Mouse (Mus musculus): ENCODE measurements around the gene Traf7.

Traf7 gene

DNA sequence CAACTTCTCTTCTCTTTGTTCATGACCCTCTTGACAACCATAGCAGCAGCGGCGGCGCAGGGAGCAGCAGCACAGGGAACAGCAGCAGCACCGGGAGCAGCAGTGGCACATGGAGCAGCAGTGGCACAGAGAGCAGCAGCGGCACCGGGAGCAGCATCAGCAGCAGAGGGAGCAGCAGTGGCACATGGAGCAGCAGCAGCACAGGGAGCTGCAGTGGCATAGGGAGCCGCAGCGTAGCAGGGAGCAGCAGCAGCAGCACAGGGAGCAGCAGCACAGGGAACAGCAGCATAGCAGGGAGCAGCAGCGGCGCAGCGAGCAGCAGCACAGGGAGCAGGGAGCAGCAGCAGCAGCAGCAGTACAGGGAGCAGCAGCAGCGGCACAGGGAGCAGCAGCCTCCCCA, 16.9 kb upstream of the Traf7 start:
- DNase-seq, result no peak

- no peak for DNase-seq
Measured at GRCm38 (mm10) chr17:24540375-24540774, 12.6 kb upstream of the Traf7 start.

GRCm38 (mm10) chr17:24538950-24539349, 11.2 kb upstream of the Traf7 start:
- DNase-seq, result peak; percentile 63

GRCm38 (mm10) chr17:24537536-24537935, 9.8 kb upstream of the Traf7 start:
- no peak for DNase-seq

DNA sequence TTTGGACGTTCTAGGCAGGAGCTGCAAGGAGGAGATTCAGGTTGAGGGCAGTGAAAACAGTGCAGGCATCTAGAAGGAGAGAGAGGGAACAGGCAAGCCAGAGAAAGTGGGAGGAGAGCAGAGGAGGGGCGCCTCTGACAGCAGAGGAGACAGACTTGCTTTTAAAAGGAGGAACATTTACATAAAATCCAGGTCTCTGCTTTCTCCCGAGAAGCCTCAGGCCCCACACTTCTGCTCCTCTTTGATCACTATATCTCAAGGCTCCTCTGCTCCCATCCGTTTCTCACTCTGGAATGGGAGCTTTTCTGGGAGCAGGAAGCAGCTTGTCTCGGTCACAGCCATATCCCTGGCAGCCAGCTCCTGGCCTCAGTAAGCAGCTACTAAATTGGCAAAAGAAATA, 7.6 kb upstream of the Traf7 start:
- no peak for DNase-seq

DNA sequence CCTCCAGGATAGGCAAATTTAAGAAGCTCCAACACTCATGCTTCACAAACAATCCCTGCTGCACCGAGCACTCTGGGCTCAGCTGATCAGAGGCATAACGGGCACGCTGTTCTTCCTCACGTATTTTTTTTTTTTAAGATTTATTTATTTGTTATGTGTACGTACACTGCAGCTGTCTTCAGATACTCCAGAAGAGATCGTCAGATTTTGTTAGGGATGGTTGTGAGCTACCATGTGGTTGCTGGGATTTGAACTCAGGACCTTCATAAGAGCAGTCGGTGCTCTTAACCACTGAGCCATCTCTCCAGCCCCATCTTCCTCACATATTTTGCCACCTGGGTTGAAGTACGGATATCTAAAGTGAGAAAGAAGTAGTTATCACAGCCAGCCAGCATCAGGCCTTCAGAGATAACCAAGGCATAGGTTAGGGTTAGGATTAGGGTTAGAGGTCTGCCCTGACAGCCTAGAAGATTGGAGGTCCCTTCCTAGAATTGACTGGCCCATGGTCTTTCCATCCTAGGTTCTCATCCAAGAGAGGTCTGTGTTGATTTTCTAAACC, 6.5 kb upstream of the Traf7 start, which contains the start of gene Rab26:
TSS of gene Rab26 (minus strand) at position 51 of the 559 bp plus-strand sequence.
- no peak for DNase-seq

DNA sequence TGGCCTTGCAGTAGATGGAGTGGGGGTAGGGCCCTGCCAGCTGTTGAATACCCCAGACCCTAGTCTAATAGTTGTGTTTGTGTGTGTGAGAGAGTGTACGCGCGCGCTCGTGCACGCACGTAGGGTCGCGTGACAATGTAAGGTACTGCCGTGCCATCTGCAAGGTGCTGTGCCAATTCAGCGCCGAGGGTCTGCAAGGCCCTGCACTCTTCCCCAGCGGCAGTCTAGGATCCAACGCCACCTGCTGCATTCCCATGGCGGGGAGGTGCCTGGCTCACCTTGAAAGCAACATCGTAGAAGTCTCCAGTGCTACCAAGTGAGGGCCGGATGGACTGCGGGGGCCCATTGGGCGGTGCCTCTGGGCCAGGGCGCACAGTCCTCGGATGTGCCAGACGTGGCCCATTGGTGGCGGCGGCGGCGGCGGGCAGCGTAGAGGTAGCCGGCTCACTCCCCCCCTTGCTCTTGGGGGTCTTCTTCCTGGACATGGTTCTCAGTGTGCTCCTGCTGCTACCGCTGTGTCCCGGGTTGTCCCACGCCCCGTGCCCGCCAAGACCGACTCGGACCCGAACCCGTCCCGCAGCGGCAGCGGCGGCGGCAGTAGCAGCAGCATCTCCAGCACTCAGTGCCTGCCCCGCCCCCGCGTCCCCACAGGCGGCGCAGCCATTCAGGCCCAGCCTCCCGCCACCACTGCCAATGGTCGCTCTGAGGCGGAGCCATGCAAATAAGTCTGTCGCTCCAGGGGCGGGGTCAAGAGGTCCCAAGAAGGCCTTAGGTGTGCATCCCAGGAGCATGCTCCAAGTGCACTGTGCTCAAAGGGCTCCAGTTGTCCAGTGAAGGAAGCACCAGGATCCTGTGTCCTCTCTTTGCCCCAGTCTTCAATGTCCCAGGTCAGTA, 5.6 kb upstream of the Traf7 start:
- DNase-seq, result peak; percentile 74

DNA sequence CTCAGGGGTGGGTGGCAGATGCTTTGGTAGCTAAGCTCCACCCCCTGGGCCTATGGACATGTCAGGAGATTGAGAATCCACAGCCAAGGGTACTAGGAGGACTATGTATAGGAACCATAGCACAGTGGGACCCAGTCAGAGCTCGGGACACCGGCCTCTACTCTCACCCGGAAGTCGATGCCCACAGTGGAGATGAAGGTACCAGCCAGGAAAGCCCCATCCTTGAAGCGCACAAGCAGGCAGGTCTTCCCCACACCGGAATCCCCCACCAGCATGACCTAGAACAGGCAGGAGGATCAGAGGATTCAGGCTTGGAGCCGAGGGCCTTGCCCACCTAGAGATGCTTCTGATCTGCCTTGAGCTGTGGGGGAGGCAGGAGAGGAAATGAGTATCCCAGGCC, 4.3 kb upstream of the Traf7 start:
- DNase-seq, result no peak

GRCm38 (mm10) chr17:24531064-24531463, 3.3 kb upstream of the Traf7 start:
- no peak for DNase-seq

DNA sequence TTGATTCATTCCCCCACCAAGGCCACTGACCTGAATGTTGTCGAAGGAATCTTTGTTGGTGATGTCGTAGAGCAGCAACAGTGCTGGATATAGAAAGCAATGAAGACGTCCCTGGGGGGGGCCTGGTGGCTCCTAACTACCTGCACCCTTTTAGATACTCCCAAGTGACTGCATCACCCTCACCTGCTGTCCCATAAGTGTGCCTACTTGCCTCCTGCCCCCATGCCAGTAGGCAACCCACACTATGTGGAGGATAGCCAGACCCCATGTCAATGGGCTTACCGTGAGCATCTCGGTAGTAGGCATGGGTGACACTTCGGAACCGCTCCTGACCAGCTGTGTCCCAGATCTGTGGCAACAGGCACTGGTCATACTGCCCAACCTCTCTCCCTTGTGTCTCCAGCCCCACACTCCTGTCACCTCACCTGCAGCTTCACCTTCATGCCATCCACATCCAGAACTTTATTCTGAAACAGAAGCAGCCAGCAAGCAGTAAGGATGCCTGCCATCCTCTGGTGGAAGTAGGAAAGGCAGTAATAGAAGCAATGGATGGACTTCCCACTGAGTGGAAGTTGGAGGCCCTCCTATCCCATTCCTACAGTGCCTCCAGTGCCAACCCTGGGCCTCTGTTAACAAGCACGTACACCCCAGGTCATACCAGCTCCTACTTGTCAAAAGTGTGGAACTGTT, 2.8 kb upstream of the Traf7 start:
- DNase-seq, result no peak

DNA sequence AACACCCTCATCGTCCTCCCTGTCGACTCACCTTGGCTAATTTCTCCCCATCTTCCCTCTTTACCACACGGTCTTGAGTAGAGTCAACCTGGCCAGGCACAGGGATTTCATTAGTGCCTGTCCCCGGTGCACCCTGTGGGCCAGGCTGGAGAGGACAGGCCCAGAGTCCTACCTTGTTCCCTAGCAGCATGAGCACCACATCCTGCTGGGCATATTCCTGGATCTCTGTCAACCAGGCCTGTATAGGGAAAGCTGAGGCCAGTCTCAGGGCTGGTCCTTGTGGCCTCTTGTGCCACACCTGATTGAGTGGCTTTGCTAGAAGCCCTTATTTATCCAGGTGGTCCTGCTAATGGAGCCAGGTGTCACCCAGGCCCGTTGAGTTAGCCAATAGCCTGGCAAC, 2.1 kb upstream of the Traf7 start:
- no peak for DNase-seq

DNA sequence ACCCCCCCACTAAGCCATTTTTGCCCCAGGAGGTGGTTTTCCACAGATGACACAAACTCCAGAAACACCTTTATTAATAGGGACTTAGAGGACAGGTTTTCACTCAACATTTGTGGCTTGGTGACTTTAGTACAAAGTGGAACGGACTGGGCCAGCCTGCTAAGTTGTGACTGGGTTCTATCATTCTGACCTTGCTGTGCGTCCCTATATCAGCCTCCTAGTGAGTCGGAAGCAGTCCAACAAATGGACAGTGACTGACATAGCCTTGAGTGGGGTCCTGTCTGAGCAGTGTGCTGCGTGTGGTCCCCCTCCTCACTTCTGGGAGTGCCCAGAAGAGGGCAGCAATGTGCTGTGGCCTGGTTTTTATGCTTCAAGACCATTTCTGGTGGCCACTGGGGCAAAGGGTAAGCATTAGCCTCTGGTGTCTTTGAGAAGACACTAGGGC, 1.3 kb upstream of the Traf7 start:
- peak; percentile 68 for DNase-seq

- DNase-seq, result no peak
Measured at GRCm38 (mm10) chr17:24528560-24528918, 801 bp upstream of the Traf7 start.

DNA sequence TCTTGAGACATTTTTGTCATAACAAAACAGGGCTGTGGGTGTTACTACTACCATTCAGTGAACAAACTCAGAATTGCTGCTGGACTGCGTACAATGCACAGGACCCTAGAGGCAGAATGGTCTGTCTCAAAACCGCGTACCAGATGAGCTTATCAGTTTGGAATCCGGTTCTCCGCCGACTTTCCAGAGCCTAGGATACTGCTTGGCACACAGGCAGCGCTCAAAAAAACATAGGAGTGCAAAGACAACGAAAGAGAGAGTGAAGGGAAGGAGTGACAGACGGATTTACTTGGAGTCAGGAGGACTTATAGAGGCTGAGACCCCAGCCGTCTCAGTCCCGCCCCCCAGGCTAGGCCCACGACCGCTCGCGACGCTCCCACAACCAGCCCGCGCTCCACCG, 423 bp downstream of the Traf7 start:
- no peak for DNase-seq

DNA sequence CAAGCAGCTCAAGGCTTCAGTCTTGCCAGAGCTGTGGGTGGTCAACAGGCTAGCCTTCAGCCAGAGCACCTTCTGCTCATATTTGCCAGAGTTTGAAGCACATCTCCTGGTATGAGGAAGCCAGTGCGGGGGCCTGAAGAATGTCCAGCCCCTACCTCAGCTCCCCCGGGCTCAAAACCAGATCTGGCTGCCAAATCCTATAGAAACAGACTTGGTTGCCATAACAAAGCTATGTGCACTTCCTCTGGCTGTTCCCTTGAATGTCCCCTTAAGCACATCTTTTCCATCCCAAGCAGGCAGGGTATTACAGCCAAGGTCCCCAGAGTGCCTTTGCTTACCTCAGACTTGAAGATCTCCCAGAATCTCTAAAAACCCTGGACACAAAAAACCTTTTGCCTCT, 3.0 kb downstream of the Traf7 start:
- no peak for DNase-seq

DNA sequence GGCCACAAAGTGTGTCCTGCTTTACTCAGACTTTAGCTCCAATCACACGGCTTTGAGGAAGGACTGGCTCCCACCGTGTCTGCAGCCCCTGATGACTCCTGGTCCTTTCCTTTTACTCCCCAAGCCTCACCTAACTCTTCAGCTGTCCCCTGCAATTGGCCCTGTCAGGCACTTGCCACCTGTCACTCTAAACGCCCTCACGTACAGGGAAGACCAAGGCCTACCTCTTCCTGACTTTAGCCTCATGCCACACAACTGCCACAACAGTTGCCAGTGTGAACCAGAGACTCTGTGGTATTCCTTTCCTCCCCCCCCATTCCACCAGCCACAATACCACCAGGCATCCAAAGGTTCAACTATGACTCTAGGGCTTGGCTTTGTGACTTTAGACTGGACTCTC, 7.3 kb downstream of the Traf7 start:
- no peak for DNase-seq

- DNase-seq, result no peak
Measured at GRCm38 (mm10) chr17:24514270-24515257, 13.2 kb downstream of the Traf7 start.

DNA sequence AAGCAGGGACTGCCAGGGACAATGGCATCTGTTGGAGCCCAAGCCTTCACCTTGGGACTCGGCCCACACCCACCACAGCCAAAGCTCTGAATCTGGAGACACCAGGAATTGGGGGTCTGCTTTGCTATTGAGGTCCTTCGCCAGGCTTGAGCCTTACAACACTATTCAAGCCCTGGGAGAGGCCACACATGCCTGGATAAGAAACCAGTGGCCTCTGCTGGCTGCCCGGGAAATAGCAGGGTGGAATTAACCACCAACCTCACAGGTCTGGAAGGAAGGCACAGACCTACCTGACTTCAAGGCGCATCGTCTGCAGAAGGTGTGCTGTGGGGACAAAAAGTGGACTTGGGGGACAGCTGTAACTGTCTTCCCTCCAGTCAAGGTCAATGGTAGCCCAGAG, 14.1 kb downstream of the Traf7 start:
- peak; percentile 63 for DNase-seq

DNA sequence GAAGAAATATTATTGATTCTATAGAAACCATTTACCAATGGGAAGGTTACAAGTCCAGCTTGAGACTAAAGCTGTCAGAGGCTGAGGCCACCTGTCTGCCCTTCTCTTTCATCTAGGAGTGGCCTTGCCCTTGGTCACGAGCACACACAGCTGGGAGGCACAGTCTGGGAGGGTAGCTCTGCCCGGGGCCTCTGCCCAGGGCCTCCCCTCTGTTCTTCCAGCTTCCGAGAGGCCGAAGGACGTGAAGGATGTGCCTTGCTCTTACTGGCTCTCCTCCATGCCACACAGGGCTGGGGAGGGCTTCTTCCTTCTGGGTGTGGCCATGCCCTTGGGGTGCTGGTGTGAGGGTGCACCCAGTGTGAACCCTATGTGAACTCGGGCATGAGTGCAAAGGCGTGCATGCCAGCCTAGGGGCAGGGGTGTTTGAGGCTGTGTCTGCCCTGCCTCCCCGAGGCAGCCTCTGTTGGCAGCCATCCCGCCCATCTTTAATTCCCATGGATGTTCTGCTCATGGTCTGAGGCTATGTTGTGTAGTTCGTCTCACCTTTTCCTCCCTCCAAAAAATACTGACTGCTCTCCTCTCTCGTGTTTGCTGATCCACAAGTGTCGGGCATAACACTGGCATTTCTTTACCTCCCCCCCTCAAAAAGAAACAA, 19.8 kb downstream of the Traf7 start:
- DNase-seq, result peak; percentile 33

- peak; percentile 23 for DNase-seq
Measured at GRCm38 (mm10) chr17:24507129-24507664, 20.5 kb downstream of the Traf7 start.

DNA sequence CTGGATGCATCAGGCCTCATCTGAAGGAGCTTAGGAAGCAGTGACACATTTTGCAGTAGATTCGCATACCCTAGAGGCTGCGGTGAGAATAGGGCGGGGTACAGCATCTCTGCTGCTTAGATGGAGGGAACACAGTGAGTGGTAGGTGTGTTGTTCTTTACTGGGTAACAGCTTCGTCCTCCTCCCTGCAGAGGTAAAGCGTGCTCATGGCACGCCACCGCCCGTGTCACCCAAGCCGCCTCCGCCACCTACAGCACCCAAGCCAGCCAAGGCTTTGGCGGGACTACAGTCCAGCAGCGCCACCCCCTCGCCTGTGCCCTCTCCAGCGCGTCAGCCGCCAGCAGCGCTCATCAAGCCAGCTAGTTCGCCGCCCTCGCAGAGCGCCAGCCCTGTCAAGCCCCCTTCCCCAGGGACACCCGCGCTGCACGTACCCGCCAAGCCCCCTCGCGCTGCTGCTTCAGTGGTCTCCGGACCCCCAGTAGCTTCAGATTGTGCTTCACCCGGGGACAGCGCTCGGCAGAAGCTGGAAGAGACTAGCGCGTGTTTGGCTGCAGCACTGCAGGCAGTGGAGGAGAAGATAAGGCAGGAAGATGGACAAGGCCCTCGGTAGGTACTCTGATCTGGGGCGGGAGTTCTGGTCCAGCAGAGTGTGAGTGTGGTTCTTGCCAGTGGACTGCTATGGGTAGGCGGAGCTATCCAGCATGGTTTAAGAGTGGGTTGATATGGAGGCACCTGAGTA, 21.2 kb downstream of the Traf7 start:
- peak; percentile 43 for DNase-seq

All from right cerebral cortex, postnatal 4 days (tissue).